In genomic region chr12:52013274-52013673, GRCm38 (mm10) we compare ENCODE assay signal across 29 mouse cellular contexts. TPM values are rescaled to one million over a fixed set of nuclear protein-coding genes. Genes with fewer than 3 reads are reported as not detected.
DNase-seq lines count a peak whose midpoint lies in the region; ATAC-seq and TF ChIP-seq lines count a peak whose summit lies in the region.
"Had no signal": no experiment of that assay in that cellular context is flagged by ENCODE, and none has a peak within 500 bp of the region (broad histone marks: within the 10 kb centered on the region; RNA-seq: fewer than 3 reads in every experiment).

No protein-coding gene starts in this region.

- no peak for ATAC-seq in kidney, embryonic 15.5 days (replicated peaks; ENCODE audit: low FRiP score)
- 0 out of 2 replicates have a peak, but pooled peaks have one; percentile 16 for ATAC-seq in lung, postnatal 0 days
- ATAC-seq: forebrain, embryonic 14.5 days; liver, postnatal 0 days had no signal

- peaks cover 7% of the 10 kb centered on the region for H3K4me1 ChIP-seq in kidney, embryonic 15.5 days
- H3K4me1 ChIP-seq in lung, postnatal 0 days (ENCODE audit: insufficient read depth, low read depth, low read length): no peaks in the 10 kb centered on the region
- H3K4me1 ChIP-seq: embryonic facial prominence, embryonic 13.5 days; heart, embryonic 15.5 days had no signal

- H3K27ac ChIP-seq in kidney, embryonic 15.5 days: no peak overlapping the region
- H3K27ac ChIP-seq in lung, postnatal 0 days (ENCODE audit: low read length): no peak overlapping the region
- H3K27ac ChIP-seq: embryonic facial prominence, embryonic 13.5 days; gastrocnemius, adult 2 months; heart, embryonic 15.5 days; hindbrain, embryonic 14.5 days; layer of hippocampus, adult 2 months had no signal

- no peak for TF ChIP-seq CTCF in lung, postnatal 0 days (IDR thresholded peaks at IDR 0.05)

- no peak overlapping the region for H3K4me3 ChIP-seq in kidney, embryonic 15.5 days (replicated peaks)
- H3K4me3 ChIP-seq in lung, postnatal 0 days (ENCODE audit: low read depth, low read length): no peak overlapping the region
- H3K4me3 ChIP-seq: embryonic facial prominence, embryonic 13.5 days; erythroblast, embryonic 14.5 days; gastrocnemius, adult 2 months; heart, embryonic 15.5 days; layer of hippocampus, adult 2 months had no signal

- H3K4me2 ChIP-seq in kidney, embryonic 15.5 days: peak overlapping the region; percentile 38
- peak overlapping the region; percentile 15; the same call in 1 of the 2 replicates for H3K4me2 ChIP-seq in lung, postnatal 0 days (replicated peaks; ENCODE audit: low read depth, low read length)
- H3K4me2 ChIP-seq: embryonic facial prominence, embryonic 13.5 days; heart, embryonic 15.5 days; hindbrain, embryonic 14.5 days; liver, embryonic 11.5 days had no signal

- no peak for DNase-seq in kidney, postnatal 25 days
- peak; percentile 59 for DNase-seq in lung, postnatal 0 days (ENCODE audit: low spot score)
- no peak for DNase-seq in lung, adult 18-20 months
- peak; percentile 58 for DNase-seq in embryo, embryonic 10 days (ENCODE audit: low spot score)
- peak; percentile 36 for DNase-seq in embryo, embryonic 9.5 days (ENCODE audit: extremely low spot score)
- DNase-seq in adrenal gland, postnatal 4 days (ENCODE audit: low spot score in 2 of 2): no peak
- DNase-seq: cerebellum, adult 9-10 months; gastrocnemius, adult 2 months; heart, postnatal 36 days; kidney, adult 9 months; liver, postnatal 0 days had no signal

- H3K9ac ChIP-seq in kidney, embryonic 15.5 days: no peak overlapping the region
- no peak overlapping the region for H3K9ac ChIP-seq in lung, postnatal 0 days (replicated peaks; ENCODE audit: low read depth)
- H3K9ac ChIP-seq: embryonic facial prominence, embryonic 13.5 days; heart, embryonic 15.5 days; hindbrain, embryonic 14.5 days; liver, postnatal 0 days had no signal

- no peak for TF ChIP-seq EP300 in lung, postnatal 0 days (IDR thresholded peaks at IDR 0.05)

- WGBS in kidney, embryonic 15.5 days: 16% methylated on average over 9 of the region's 9 CpGs
- 20% methylated on average over 9 of the region's 9 CpGs for WGBS in lung, postnatal 0 days

- no peaks in the 10 kb centered on the region for H3K27me3 ChIP-seq in kidney, embryonic 15.5 days
- no peaks in the 10 kb centered on the region for H3K27me3 ChIP-seq in lung, postnatal 0 days (replicated peaks; ENCODE audit: insufficient read depth, low read length)
- H3K27me3 ChIP-seq: embryonic facial prominence, embryonic 13.5 days; heart, embryonic 15.5 days had no signal

- H3K9me3 ChIP-seq in kidney, embryonic 15.5 days (replicated peaks): no peaks in the 10 kb centered on the region
- H3K9me3 ChIP-seq in lung, postnatal 0 days (ENCODE audit: low read length): no peaks in the 10 kb centered on the region
- H3K9me3 ChIP-seq: embryonic facial prominence, embryonic 13.5 days; heart, embryonic 15.5 days had no signal

- H3K36me3 ChIP-seq in kidney, embryonic 15.5 days: no peaks in the 10 kb centered on the region
- no peaks in the 10 kb centered on the region for H3K36me3 ChIP-seq in lung, postnatal 0 days (ENCODE audit: insufficient read depth, low read length)
- H3K36me3 ChIP-seq: embryonic facial prominence, embryonic 13.5 days; heart, embryonic 15.5 days had no signal

RNA-seq across cellular contexts. Expression of gene Dtd2, which starts 7.0 kb away (rescaled TPM):
- polyA plus RNA-seq in kidney, embryonic 15.5 days (2015; fragmentation: Nextera tagmentation; extraction: Ambion mirVana): 25.6 and 27.8 TPM in 2 replicates
- 18.2 and 20.1 TPM in 2 replicates for polyA plus RNA-seq in lung, postnatal 0 days (2015; fragmentation: Nextera tagmentation; extraction: Ambion mirVana)
- total RNA-seq in adrenal gland, postnatal 4 days (2021): 10 to 100 TPM; 28.6 to 34.3 TPM

RNA-seq across cellular contexts. Expression of gene Gpr33, which starts 14.6 kb away (rescaled TPM):
- not detected in 2 replicates for polyA plus RNA-seq in kidney, embryonic 15.5 days (2015; fragmentation: Nextera tagmentation; extraction: Ambion mirVana)
- polyA plus RNA-seq in lung, postnatal 0 days (2015; fragmentation: Nextera tagmentation; extraction: Ambion mirVana): not detected in 2 replicates
- not detected for total RNA-seq in adrenal gland, postnatal 4 days (2021)
- total RNA-seq: adrenal gland, postnatal 25 days; ES-E14; gastrocnemius, adult 2 months; gastrocnemius, postnatal 4 days; heart, postnatal 36 days; layer of hippocampus, adult 2 months; layer of hippocampus, postnatal 25 days; midbrain, postnatal 0 days; neutrophil, adult 5-6 weeks had no signal
- polyA plus RNA-seq: embryonic facial prominence, embryonic 13.5 days; erythroblast, embryonic 14.5 days; forebrain, embryonic 14.5 days; frontal cortex, adult 2 months; heart, embryonic 15.5 days; hindbrain, embryonic 14.5 days; intestine, embryonic 14.5 days; limb, embryonic 11.5 days; liver, embryonic 11.5 days; liver, postnatal 0 days; midbrain, postnatal 0 days; small intestine, adult 2 months had no signal

RNA-seq across cellular contexts. Expression of gene Heatr5a, which starts 42.2 kb away (rescaled TPM):
- 9.6 and 11.0 TPM in 2 replicates for polyA plus RNA-seq in kidney, embryonic 15.5 days (2015; fragmentation: Nextera tagmentation; extraction: Ambion mirVana)
- polyA plus RNA-seq in lung, postnatal 0 days (2015; fragmentation: Nextera tagmentation; extraction: Ambion mirVana): 5.0 and 5.4 TPM in 2 replicates
- total RNA-seq in adrenal gland, postnatal 4 days (2021): 10 to 100 TPM; 21.1 to 23.4 TPM

Comparison
In these comparisons a context has a peak if more than half of its experiments do, and no peak if none do; other contexts are left out.
1. DNase-seq: peak in lung, postnatal 0 days (single experiment), embryo, embryonic 10 days (single experiment) and embryo, embryonic 9.5 days (single experiment); none in kidney, postnatal 25 days (0 of 2), lung, adult 18-20 months (0 of 2) and adrenal gland, postnatal 4 days (0 of 2).